Mouse (Mus musculus) ovary, adult 2 months (tissue): ENCODE measurements around the gene Abce1. TPM values are rescaled to one million over a fixed set of nuclear protein-coding genes. Genes with fewer than 3 reads are reported as not detected.

ENCODE experiments used
- polyA plus RNA-seq: library from polyadenylated mRNA; depleted of rRNA; stranded (reverse); fragments of >200 nt; gene quantifications from 2 replicates; pipeline ENCODE4 v1.2.3, GENCODE M21; 2012; rRNA removed

Gene Abce1
- polyA plus RNA-seq: 6.8 and 10.0 TPM in 2 replicates

DNA sequence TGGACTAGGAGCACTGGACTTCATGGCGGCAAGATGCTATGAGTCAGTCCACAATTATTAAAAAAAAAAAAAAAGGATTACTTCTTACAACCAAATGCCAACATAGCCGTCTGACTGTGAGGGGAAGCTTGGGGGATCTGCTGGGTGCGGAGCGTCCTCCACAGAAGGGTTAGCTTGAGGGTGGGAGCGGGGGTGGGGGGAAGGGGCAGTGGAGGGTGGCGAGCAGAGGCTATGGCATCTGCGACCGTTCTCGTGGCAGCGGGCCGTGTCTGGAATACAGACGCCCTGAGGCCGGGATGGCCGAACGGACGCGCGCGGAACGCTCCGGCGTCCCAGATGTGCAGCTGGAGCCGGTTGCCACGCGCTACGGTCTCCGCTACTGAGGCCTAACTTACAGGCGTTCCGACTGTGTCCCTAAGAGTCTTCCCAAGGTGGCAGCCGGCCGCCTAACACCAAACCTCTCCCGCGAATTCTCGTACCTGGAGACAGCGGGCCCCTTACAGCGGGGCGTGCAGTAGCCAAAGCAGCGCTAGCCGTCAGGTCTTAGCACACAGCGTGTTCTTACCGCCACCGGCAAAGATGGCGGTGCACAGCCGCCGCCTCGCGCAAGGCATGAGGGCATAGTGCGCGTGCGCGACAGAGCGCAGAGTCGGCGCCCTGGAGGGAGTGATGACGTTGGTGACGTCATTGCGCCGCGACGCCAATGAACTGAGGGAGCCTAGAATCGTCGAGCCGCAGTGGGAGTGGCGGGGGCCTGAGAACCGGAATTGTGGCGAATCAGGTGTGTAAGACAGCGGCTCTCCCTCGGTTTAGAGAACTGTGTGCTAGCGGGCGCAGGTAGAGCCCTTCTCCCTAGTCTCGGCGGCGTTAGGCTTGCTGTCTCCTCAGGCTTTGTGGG is at the start of gene Abce1, which contains the start of gene Anapc10:
TSS of gene Abce1 (minus strand) at position 677 of the 898 bp plus-strand sequence.
TSS of gene Anapc10 (plus strand) at position 757 of the 898 bp plus-strand sequence.

DNA sequence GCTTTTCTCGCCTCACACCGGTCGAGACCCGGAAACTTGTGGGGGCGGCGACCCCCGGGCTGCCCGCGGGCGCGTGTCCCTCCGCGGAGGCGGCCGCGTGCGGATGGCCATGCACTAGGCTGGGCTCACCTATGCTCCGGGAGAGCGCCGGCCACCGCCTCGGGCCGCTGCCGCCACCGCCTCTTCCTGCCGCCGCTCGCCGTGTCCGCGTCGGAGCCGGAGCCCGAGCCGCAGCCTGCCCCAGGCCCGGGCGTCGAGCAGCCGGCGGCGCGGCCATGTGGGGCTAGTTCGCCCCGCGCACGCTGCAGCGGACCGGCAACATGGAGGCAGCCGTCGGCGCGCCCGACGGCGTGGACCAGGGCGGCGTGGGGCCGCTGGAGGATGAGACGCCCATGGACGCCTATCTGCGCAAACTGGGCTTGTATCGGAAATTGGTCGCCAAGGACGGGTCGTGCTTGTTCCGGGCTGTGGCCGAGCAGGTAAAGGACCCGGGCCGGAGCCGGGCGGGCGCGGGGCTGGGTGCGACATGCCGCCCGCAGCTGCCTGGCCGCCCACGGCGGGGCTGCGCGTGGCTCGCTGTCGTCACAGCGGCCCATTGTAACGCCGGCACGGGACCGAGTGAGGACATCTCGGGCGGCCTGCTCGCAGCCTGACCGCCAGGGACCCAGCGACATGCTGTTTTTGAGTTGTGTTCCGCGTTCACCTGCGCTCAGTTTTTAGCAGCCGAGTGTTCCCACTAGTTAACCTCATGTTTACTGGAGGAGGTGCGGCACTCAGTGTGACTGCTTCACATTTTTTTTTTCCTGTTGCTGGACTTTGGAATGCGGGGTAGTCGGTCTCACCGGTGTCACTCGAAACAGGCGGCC is 71.7 kb downstream of the Abce1 start, which contains the start of gene Otud4:
TSS of gene Otud4 (plus strand) at position 33 of the 866 bp plus-strand sequence.

Other genes starting within 250 kb of the Abce1 start
- 27.1 and 47.3 TPM in 2 replicates for gene Otud4, start 72.1 kb downstream of the Abce1 start, polyA plus RNA-seq
- gene Anapc10, start 80 bp upstream of the Abce1 start, polyA plus RNA-seq: 0.26 and 0.47 TPM in 2 replicates